Mouse (Mus musculus) MN1 (cell line): ENCODE measurements at regions not wholly inside any gene's neighbourhood (a gene's known extent, or its start where the extent isn't known, plus 50 kb on each side); places are given as distances from the start of the nearest gene placed in this dataset.

Experiments used
- DNase-seq: peaks from one replicate; pipeline ENCODE4 v3.0.0-alpha.2; 2016; ENCODE audit warnings: low spot score

- DNase-seq, result no peak
These were observed 105.6 kb downstream of the Aldh8a1 start for GRCm38 (mm10) chr10:21482659-21483058.

- DNase-seq, result no peak
These were observed 106.3 kb downstream of the Aldh8a1 start for GRCm38 (mm10) chr10:21483373-21483772.

GRCm38 (mm10) chr10:21488374-21488930 is 104.5 kb upstream of the 1700020N01Rik start:
- no peak for DNase-seq

- DNase-seq, result no peak
These were observed 102.0 kb upstream of the 1700020N01Rik start for GRCm38 (mm10) chr10:21490910-21491309.

GRCm38 (mm10) chr10:21492254-21492894 is 100.6 kb upstream of the 1700020N01Rik start:
- DNase-seq, result no peak

GRCm38 (mm10) chr10:21494536-21494935 is 98.4 kb upstream of the 1700020N01Rik start:
- DNase-seq, result no peak

GRCm38 (mm10) chr10:21497110-21497509 is 95.8 kb upstream of the 1700020N01Rik start:
- DNase-seq, result no peak

- no peak for DNase-seq
These were observed 94.8 kb upstream of the 1700020N01Rik start for GRCm38 (mm10) chr10:21498143-21498542.

- no peak for DNase-seq
These were observed 91.3 kb upstream of the 1700020N01Rik start for GRCm38 (mm10) chr10:21501658-21502057.

- DNase-seq, result no peak
These were observed 88.5 kb upstream of the 1700020N01Rik start for GRCm38 (mm10) chr10:21504431-21504830.

- peak; percentile 26 for DNase-seq
These were observed 81.6 kb upstream of the 1700020N01Rik start for GRCm38 (mm10) chr10:21511386-21511785.

GRCm38 (mm10) chr10:21512486-21512885 is 80.5 kb upstream of the 1700020N01Rik start:
- DNase-seq, result no peak

- DNase-seq, result no peak
These were observed 75.2 kb upstream of the 1700020N01Rik start for GRCm38 (mm10) chr10:21517721-21518120.

GRCm38 (mm10) chr10:21520854-21521253 is 72.1 kb upstream of the 1700020N01Rik start:
- no peak for DNase-seq

GRCm38 (mm10) chr10:21525555-21525954 is 67.4 kb upstream of the 1700020N01Rik start:
- DNase-seq, result no peak

- DNase-seq, result no peak
These were observed 64.5 kb upstream of the 1700020N01Rik start for GRCm38 (mm10) chr10:21528396-21528795.

- DNase-seq, result no peak
These were observed 63.7 kb upstream of the 1700020N01Rik start for GRCm38 (mm10) chr10:21529098-21529749.

GRCm38 (mm10) chr10:21532142-21532541 is 60.8 kb upstream of the 1700020N01Rik start:
- no peak for DNase-seq

GRCm38 (mm10) chr10:21535631-21536030 is 57.3 kb upstream of the 1700020N01Rik start:
- peak; percentile 32 for DNase-seq

- DNase-seq, result no peak
These were observed 54.5 kb upstream of the 1700020N01Rik start for GRCm38 (mm10) chr10:21538481-21538880.
